Mouse (Mus musculus) G1E-ER4 (cell line): Measurements from ENCODE around the gene Fkbp7. TPM values are rescaled to one million over a fixed set of nuclear protein-coding genes. Genes with fewer than 3 reads are reported as not detected.

Experiments
- GATA1 ChIP-seq: IDR thresholded peaks from one replicate; pipeline ENCODE4 v1.8.0; 2012; ENCODE audit warnings: low read length, inconsistent platforms
- polyA plus RNA-seq: library from polyadenylated mRNA; stranded (reverse); fragments of >175 nt; gene quantifications from 2 replicates; pipeline ENCODE4 v1.2.3, GENCODE M21; 2012

Gene Fkbp7
- polyA plus RNA-seq, 1 experiment = 0.14 TPM

GRCm38 (mm10) chr2:76674725-76675427, 2.0 kb upstream of the Fkbp7 start, which contains the start of gene Plekha3:
Gene Plekha3, plus strand, starts transcription at chr2:76675281.
- no peak for TF ChIP-seq GATA1

GRCm38 (mm10) chr2:76673472-76674081, 661 bp upstream of the Fkbp7 start:
- TF ChIP-seq GATA1 = no peak

- TF ChIP-seq GATA1 = no peak
These were observed 676 bp downstream of the Fkbp7 start for GRCm38 (mm10) chr2:76672134-76672745.

GRCm38 (mm10) chr2:76671641-76672040, 1.3 kb downstream of the Fkbp7 start:
- no peak for TF ChIP-seq GATA1

GRCm38 (mm10) chr2:76667200-76667599, 5.7 kb downstream of the Fkbp7 start:
- no peak for TF ChIP-seq GATA1

GRCm38 (mm10) chr2:76665531-76665930, 7.4 kb downstream of the Fkbp7 start:
- no peak for TF ChIP-seq GATA1

GRCm38 (mm10) chr2:76659419-76659818, 13.5 kb downstream of the Fkbp7 start:
- TF ChIP-seq GATA1 = no peak

GRCm38 (mm10) chr2:76658551-76658950, 14.4 kb downstream of the Fkbp7 start:
- TF ChIP-seq GATA1 = no peak

GRCm38 (mm10) chr2:76655982-76656381, 16.9 kb downstream of the Fkbp7 start:
- no peak for TF ChIP-seq GATA1

GRCm38 (mm10) chr2:76655444-76655843, 17.5 kb downstream of the Fkbp7 start:
- no peak for TF ChIP-seq GATA1

GRCm38 (mm10) chr2:76654646-76655045, 18.3 kb downstream of the Fkbp7 start:
- TF ChIP-seq GATA1 = no peak

- no peak for TF ChIP-seq GATA1
These were observed 19.8 kb downstream of the Fkbp7 start for GRCm38 (mm10) chr2:76653070-76653469.

GRCm38 (mm10) chr2:76648666-76649141, 24.2 kb downstream of the Fkbp7 start:
- no peak for TF ChIP-seq GATA1

GRCm38 (mm10) chr2:76647883-76648570, 24.9 kb downstream of the Fkbp7 start, which contains the start of the genes Prkra and Pjvk:
Gene Prkra, minus strand, starts transcription at chr2:76648015.
Gene Pjvk, plus strand, starts transcription at chr2:76648476.
- no peak for TF ChIP-seq GATA1

- no peak for TF ChIP-seq GATA1
These were observed 25.5 kb downstream of the Fkbp7 start for GRCm38 (mm10) chr2:76647441-76647869.

GRCm38 (mm10) chr2:76643801-76644200, 29.1 kb downstream of the Fkbp7 start:
- TF ChIP-seq GATA1 = no peak
